Mouse (Mus musculus): ENCODE results near the gene Cacna1i. TPM values are rescaled to one million over a fixed set of nuclear protein-coding genes. Genes with fewer than 3 reads are reported as not detected.

Cacna1i gene
- polyA plus RNA-seq, 1 experiment from 2014 or later, result not detected

GRCm38 (mm10) chr15:80280646-80281045 lies 6.4 kb upstream of the Cacna1i start:
- Histone ChIP-seq H3K9me3 (ENCODE audit: control insufficient read depth, low read depth, low read length) (no peaks in the 10 kb centered on the region), H3K27me3 (ENCODE audit: control insufficient read depth, insufficient read depth, low read length) (no peaks in the 10 kb centered on the region), H3K4me1 (ENCODE audit: control insufficient read depth, insufficient read depth, low read length) (no peaks in the 10 kb centered on the region), H3K9ac (replicated peaks; ENCODE audit: low read depth, low read length) (no peak overlapping the region), H3K27ac (ENCODE audit: low read length) (no peak overlapping the region), H3K36me3 (ENCODE audit: control insufficient read depth, insufficient read depth, low read length) (no peaks in the 10 kb centered on the region), H3K4me2 (replicated peaks; ENCODE audit: low read depth, low read length) (no peak overlapping the region), H3K4me3 (ENCODE audit: low read depth, low read length) (no peak overlapping the region)
- no peak for ATAC-seq (ENCODE audit: insufficient number of reproducible peaks, insufficient read depth, low FRiP score, low read depth)
- WGBS, result 22% methylated on average over 6 of the region's 6 CpGs

DNA sequence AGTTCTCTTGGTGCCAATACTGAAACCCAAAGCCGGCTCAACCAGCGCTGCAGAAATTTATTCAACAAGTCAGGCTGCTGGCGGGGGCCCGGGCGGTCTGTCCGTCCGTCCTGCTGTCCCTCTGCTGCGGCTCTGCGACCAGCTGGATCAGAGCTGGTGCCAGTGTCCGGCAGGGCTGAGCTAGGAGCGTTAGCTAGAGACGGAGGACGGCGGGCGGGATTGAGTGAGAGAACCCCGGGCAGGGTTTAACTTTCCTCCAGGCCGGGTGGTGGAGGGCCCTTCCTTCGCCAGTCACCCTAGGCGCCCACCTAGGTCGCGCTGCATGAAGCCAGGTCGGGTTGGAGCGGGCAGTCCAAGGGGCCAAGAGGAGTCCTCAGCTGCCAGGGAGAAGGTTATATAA lies 998 bp downstream of the Cacna1i start:
- WGBS, result 5% methylated on average over 23 of the region's 23 CpGs
- Histone ChIP-seq H3K27ac (ENCODE audit: low read length) (no peak overlapping the region), H3K4me1 (ENCODE audit: control insufficient read depth, insufficient read depth, low read length) (no peaks in the 10 kb centered on the region), H3K4me2 (replicated peaks; ENCODE audit: low read depth, low read length) (peak overlapping the region; percentile 90), H3K27me3 (ENCODE audit: control insufficient read depth, insufficient read depth, low read length) (peaks cover 34% of the 10 kb centered on the region), H3K9ac (replicated peaks; ENCODE audit: low read depth, low read length) (no peak overlapping the region), H3K4me3 (ENCODE audit: low read depth, low read length) (peak overlapping the region; percentile 36), H3K36me3 (ENCODE audit: control insufficient read depth, insufficient read depth, low read length) (no peaks in the 10 kb centered on the region), H3K9me3 (ENCODE audit: control insufficient read depth, low read depth, low read length) (no peaks in the 10 kb centered on the region)
- no peak for ATAC-seq (ENCODE audit: insufficient number of reproducible peaks, insufficient read depth, low FRiP score, low read depth)

- H3K4me3 ChIP-seq (ENCODE audit: low read depth, low read length), result no peak overlapping the region
- H3K27ac ChIP-seq (ENCODE audit: low read length), result no peak overlapping the region
- 0 out of 2 replicates have a peak, but pooled peaks have one; percentile 18 for ATAC-seq (ENCODE audit: insufficient number of reproducible peaks, insufficient read depth, low FRiP score, low read depth)
- no peak overlapping the region for H3K9ac ChIP-seq (replicated peaks; ENCODE audit: low read depth, low read length)
- no peaks in the 10 kb centered on the region for H3K36me3 ChIP-seq (ENCODE audit: control insufficient read depth, insufficient read depth, low read length)
- no peaks in the 10 kb centered on the region for H3K9me3 ChIP-seq (ENCODE audit: control insufficient read depth, low read depth, low read length)
- H3K4me2 ChIP-seq (replicated peaks; ENCODE audit: low read depth, low read length), result no peak overlapping the region
- WGBS, result 8% methylated on average over 10 of the region's 10 CpGs
- peaks cover 34% of the 10 kb centered on the region for H3K27me3 ChIP-seq (ENCODE audit: control insufficient read depth, insufficient read depth, low read length)
- no peaks in the 10 kb centered on the region for H3K4me1 ChIP-seq (ENCODE audit: control insufficient read depth, insufficient read depth, low read length)
Observed at GRCm38 (mm10) chr15:80289436-80289835, 2.4 kb downstream of the Cacna1i start.

- Histone ChIP-seq H3K4me2 (replicated peaks; ENCODE audit: low read depth, low read length) (no peak overlapping the region), H3K9me3 (ENCODE audit: control insufficient read depth, low read depth, low read length) (no peaks in the 10 kb centered on the region), H3K4me3 (ENCODE audit: low read depth, low read length) (no peak overlapping the region), H3K27ac (ENCODE audit: low read length) (no peak overlapping the region), H3K9ac (replicated peaks; ENCODE audit: low read depth, low read length) (no peak overlapping the region), H3K4me1 (ENCODE audit: control insufficient read depth, insufficient read depth, low read length) (no peaks in the 10 kb centered on the region), H3K27me3 (ENCODE audit: control insufficient read depth, insufficient read depth, low read length) (no peaks in the 10 kb centered on the region), H3K36me3 (ENCODE audit: control insufficient read depth, insufficient read depth, low read length) (no peaks in the 10 kb centered on the region)
- no peak for ATAC-seq (ENCODE audit: insufficient number of reproducible peaks, insufficient read depth, low FRiP score, low read depth)
- 95% methylated on average over 1 of the region's 1 CpGs for WGBS
Observed at GRCm38 (mm10) chr15:80297146-80297545, 10.1 kb downstream of the Cacna1i start.

DNA sequence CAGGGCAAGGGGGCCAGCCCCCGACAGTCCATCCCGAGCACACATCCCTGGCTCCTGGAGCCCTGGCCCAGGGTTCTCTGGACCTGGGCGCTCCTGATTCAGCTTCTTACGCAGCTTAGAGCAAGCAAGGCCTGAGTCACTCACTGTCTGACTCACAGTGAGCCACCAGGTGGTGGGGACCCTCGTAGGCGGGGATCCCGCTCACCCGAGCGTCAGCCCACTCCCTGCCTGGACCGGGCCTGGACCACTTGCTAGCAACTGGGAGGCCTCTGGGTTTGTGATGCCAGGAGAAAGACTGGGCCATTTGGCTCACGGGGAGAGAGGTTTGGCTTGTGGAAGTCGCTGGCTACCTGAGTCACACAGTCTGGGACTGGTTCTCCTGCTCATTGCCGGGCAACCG lies 16.7 kb downstream of the Cacna1i start:
- ATAC-seq (ENCODE audit: insufficient number of reproducible peaks, insufficient read depth, low FRiP score, low read depth), result no peak
- H3K4me2 ChIP-seq (replicated peaks; ENCODE audit: low read depth, low read length), result no peak overlapping the region
- 63% methylated on average over 14 of the region's 14 CpGs for WGBS
- H3K36me3 ChIP-seq (ENCODE audit: control insufficient read depth, insufficient read depth, low read length), result no peaks in the 10 kb centered on the region
- H3K4me1 ChIP-seq (ENCODE audit: control insufficient read depth, insufficient read depth, low read length), result no peaks in the 10 kb centered on the region
- no peaks in the 10 kb centered on the region for H3K9me3 ChIP-seq (ENCODE audit: control insufficient read depth, low read depth, low read length)
- H3K4me3 ChIP-seq (ENCODE audit: low read depth, low read length), result no peak overlapping the region
- H3K27ac ChIP-seq (ENCODE audit: low read length), result no peak overlapping the region
- H3K27me3 ChIP-seq (ENCODE audit: control insufficient read depth, insufficient read depth, low read length), result no peaks in the 10 kb centered on the region
- H3K9ac ChIP-seq (replicated peaks; ENCODE audit: low read depth, low read length), result no peak overlapping the region

- Histone ChIP-seq H3K36me3 (ENCODE audit: control insufficient read depth, insufficient read depth, low read length) (no peaks in the 10 kb centered on the region), H3K9me3 (ENCODE audit: control insufficient read depth, low read depth, low read length) (no peaks in the 10 kb centered on the region), H3K4me3 (ENCODE audit: low read depth, low read length) (no peak overlapping the region), H3K9ac (replicated peaks; ENCODE audit: low read depth, low read length) (no peak overlapping the region), H3K27me3 (ENCODE audit: control insufficient read depth, insufficient read depth, low read length) (no peaks in the 10 kb centered on the region), H3K27ac (ENCODE audit: low read length) (no peak overlapping the region), H3K4me1 (ENCODE audit: control insufficient read depth, insufficient read depth, low read length) (no peaks in the 10 kb centered on the region), H3K4me2 (replicated peaks; ENCODE audit: low read depth, low read length) (no peak overlapping the region)
- 86% methylated on average over 12 of the region's 12 CpGs for WGBS
- no peak for ATAC-seq (ENCODE audit: insufficient number of reproducible peaks, insufficient read depth, low FRiP score, low read depth)
Observed at GRCm38 (mm10) chr15:80304188-80304587, 17.1 kb downstream of the Cacna1i start.

DNA sequence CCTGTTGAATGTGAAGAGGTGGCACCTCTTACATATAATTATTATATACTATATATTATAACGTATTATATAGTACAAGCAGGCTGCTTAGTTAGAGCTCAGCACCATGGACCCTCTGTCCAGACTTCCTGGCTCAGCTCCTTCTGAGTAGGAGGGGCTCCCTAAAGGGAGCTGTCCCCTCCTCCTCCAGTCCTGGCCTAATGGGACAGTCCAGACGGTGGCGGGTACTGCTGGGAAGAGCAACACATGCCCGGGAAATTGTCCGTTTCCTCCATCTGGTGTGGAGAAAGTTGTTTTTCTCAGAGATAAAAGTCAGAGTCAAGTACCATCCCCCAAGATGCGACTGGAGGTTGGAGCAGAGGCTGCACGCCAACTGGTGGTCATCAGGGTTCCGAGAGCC lies 19.1 kb downstream of the Cacna1i start:
- peak; percentile 69; the same call in 1 of the 2 replicates for ATAC-seq (ENCODE audit: insufficient number of reproducible peaks, insufficient read depth, low FRiP score, low read depth)
- WGBS, result 46% methylated on average over 8 of the region's 8 CpGs
- Histone ChIP-seq H3K4me1 (ENCODE audit: control insufficient read depth, insufficient read depth, low read length) (no peaks in the 10 kb centered on the region), H3K4me2 (replicated peaks; ENCODE audit: low read depth, low read length) (no peak overlapping the region), H3K4me3 (ENCODE audit: low read depth, low read length) (no peak overlapping the region), H3K27ac (ENCODE audit: low read length) (no peak overlapping the region), H3K9me3 (ENCODE audit: control insufficient read depth, low read depth, low read length) (no peaks in the 10 kb centered on the region), H3K9ac (replicated peaks; ENCODE audit: low read depth, low read length) (no peak overlapping the region), H3K36me3 (ENCODE audit: control insufficient read depth, insufficient read depth, low read length) (no peaks in the 10 kb centered on the region), H3K27me3 (ENCODE audit: control insufficient read depth, insufficient read depth, low read length) (no peaks in the 10 kb centered on the region)

GRCm38 (mm10) chr15:80314731-80315130 lies 27.7 kb downstream of the Cacna1i start:
- no peak overlapping the region for H3K9ac ChIP-seq (replicated peaks; ENCODE audit: low read depth, low read length)
- H3K27ac ChIP-seq (ENCODE audit: low read length), result no peak overlapping the region
- H3K27me3 ChIP-seq (ENCODE audit: control insufficient read depth, insufficient read depth, low read length), result no peaks in the 10 kb centered on the region
- H3K4me3 ChIP-seq (ENCODE audit: low read depth, low read length), result no peak overlapping the region
- H3K36me3 ChIP-seq (ENCODE audit: control insufficient read depth, insufficient read depth, low read length), result no peaks in the 10 kb centered on the region
- no peak for ATAC-seq (ENCODE audit: insufficient number of reproducible peaks, insufficient read depth, low FRiP score, low read depth)
- no peaks in the 10 kb centered on the region for H3K4me1 ChIP-seq (ENCODE audit: control insufficient read depth, insufficient read depth, low read length)
- H3K9me3 ChIP-seq (ENCODE audit: control insufficient read depth, low read depth, low read length), result no peaks in the 10 kb centered on the region
- 26% methylated on average over 7 of the region's 7 CpGs for WGBS
- no peak overlapping the region for H3K4me2 ChIP-seq (replicated peaks; ENCODE audit: low read depth, low read length)

- Histone ChIP-seq H3K9me3 (ENCODE audit: control insufficient read depth, low read depth, low read length) (no peaks in the 10 kb centered on the region), H3K36me3 (ENCODE audit: control insufficient read depth, insufficient read depth, low read length) (no peaks in the 10 kb centered on the region), H3K4me3 (ENCODE audit: low read depth, low read length) (no peak overlapping the region), H3K4me1 (ENCODE audit: control insufficient read depth, insufficient read depth, low read length) (no peaks in the 10 kb centered on the region), H3K4me2 (replicated peaks; ENCODE audit: low read depth, low read length) (no peak overlapping the region), H3K27ac (ENCODE audit: low read length) (no peak overlapping the region), H3K27me3 (ENCODE audit: control insufficient read depth, insufficient read depth, low read length) (no peaks in the 10 kb centered on the region), H3K9ac (replicated peaks; ENCODE audit: low read depth, low read length) (no peak overlapping the region)
- ATAC-seq (ENCODE audit: insufficient number of reproducible peaks, insufficient read depth, low FRiP score, low read depth), result no peak
- WGBS, result 81% methylated on average over 6 of the region's 6 CpGs
Observed at GRCm38 (mm10) chr15:80316966-80317634, 30.1 kb downstream of the Cacna1i start.

Data from stomach, embryonic 14.5 days (tissue).